Mouse (Mus musculus) heart, embryonic 11.5 days (tissue): ENCODE measurements at regions not wholly inside any gene's neighbourhood (a gene's known extent, or its start where the extent isn't known, plus 50 kb on each side); places are given as distances from the start of the nearest gene placed in this dataset.

ENCODE experiments used
- ATAC-seq: fragments of 200-750 bp; cut with Nextera tagmentation; replicated peaks from 2 replicates; pipeline ENCODE4 v1.8.0; 2017; ENCODE audit warnings: moderate library complexity; ENCODE audit not compliant: insufficient number of reproducible peaks, low FRiP score, low TSS enrichment
- H3K27ac ChIP-seq: fragments of 300-500 bp; sonication (generic); 2 replicates; pipeline ENCODE4 v1.5.1; 2014; ENCODE audit warnings: mild to moderate bottlenecking, low read depth, low read length
- H3K27me3 ChIP-seq: fragments of 300-500 bp; sonication (generic); 2 replicates; pipeline ENCODE4 v1.6.1; 2014; ENCODE audit warnings: mild to moderate bottlenecking, low read length, mixed read lengths; ENCODE audit not compliant: control insufficient read depth, insufficient read depth
- H3K36me3 ChIP-seq: fragments of 300-500 bp; sonication (generic); 2 replicates; pipeline ENCODE4 v1.6.1; 2014; ENCODE audit warnings: mild to moderate bottlenecking, low read length, moderate library complexity, mixed read lengths; ENCODE audit not compliant: control insufficient read depth, insufficient read depth
- H3K4me1 ChIP-seq: fragments of 300-500 bp; sonication (generic); 2 replicates; pipeline ENCODE4 v1.6.1; 2014; ENCODE audit warnings: low read length; ENCODE audit not compliant: control insufficient read depth, insufficient read depth
- H3K4me2 ChIP-seq: fragments of 300-500 bp; sonication (generic); 2 replicates; pipeline ENCODE4 v1.6.1; 2014; ENCODE audit warnings: mild to moderate bottlenecking, moderate library complexity
- H3K4me3 ChIP-seq: fragments of 300-500 bp; sonication (generic); 2 replicates; pipeline ENCODE4 v1.5.1; 2014; ENCODE audit warnings: low read depth, low read length
- H3K9ac ChIP-seq: fragments of 300-500 bp; sonication (generic); 2 replicates; pipeline ENCODE4 v1.6.1; 2014; ENCODE audit warnings: mild to moderate bottlenecking, low read depth, low read length, moderate library complexity
- H3K9me3 ChIP-seq: fragments of 300-500 bp; sonication (generic); replicated peaks from 2 replicates; pipeline ENCODE4 v1.6.1; 2016; ENCODE audit warnings: low read length; ENCODE audit not compliant: control insufficient read depth
- WGBS: fragments of 180-500 bp; shearing (Covaris S2); extraction: QIAGEN DNeasy Blood & Tissue Kit; methylation state at CpG from one replicate; pipeline ENCODE4 v1.1.7; 2014; ENCODE audit not compliant: insufficient replicate concordance; 5-methylcytosine and 5-hydroxymethylcytosine counted together

DNA sequence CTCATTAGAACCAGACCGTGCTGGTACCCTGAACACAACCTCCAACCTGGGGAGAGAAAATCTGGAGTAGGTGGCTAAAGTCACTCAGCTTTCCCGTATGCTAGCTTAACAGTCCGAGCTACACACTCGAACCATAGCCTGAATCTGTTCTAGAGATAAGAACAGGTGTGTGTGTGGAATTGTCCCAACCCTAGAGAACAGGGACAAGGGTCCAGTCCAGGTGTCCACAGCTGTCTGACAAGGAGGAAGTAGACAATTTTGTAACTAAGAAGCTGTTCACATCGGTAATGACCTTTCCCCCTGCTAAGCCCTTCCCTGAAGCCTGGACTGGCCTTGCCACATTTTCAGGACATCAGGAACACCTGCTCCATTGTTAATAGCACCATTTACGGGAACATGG, 71.3 kb downstream of the Ier5 start:
- H3K9ac ChIP-seq = no peak overlapping the region
- peak overlapping the region; percentile 35; the same call in 1 of the 2 replicates for H3K27ac ChIP-seq
- H3K36me3 ChIP-seq = no peaks in the 10 kb centered on the region
- H3K27me3 ChIP-seq = 0 out of 2 replicates have a peak, but pooled peaks cover 4% of the 10 kb centered on the region
- no peak overlapping the region for H3K4me3 ChIP-seq
- WGBS = 70% methylated on average over 6 of the region's 6 CpGs
- H3K9me3 ChIP-seq = no peaks in the 10 kb centered on the region
- H3K4me1 ChIP-seq = peaks cover 30% of the 10 kb centered on the region
- H3K4me2 ChIP-seq = no peak overlapping the region
- ATAC-seq = no peak

DNA sequence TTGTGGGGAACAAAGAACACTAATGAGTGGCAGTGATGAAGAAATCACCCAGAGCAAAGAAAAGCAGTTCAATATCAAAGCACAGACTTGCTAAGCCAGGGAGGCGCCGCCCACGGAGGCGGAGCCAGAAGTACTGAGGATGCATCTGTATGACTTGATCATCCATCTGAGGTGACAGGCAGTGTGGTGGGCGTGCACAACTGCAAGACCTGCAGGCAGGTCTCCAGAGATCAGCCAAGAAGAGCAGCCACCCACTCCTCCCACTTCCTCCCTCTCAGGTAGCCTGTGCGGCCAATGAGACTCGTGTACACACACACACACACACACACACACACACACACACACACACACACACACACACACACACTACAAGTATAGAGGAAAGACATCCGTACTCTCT, 71.9 kb downstream of the Ier5 start:
- ATAC-seq = peak; percentile 18; the same call in 1 of the 2 replicates
- Histone ChIP-seq H3K4me3 (no peak overlapping the region), H3K9me3 (no peaks in the 10 kb centered on the region), H3K27me3 (0 out of 2 replicates have a peak, but pooled peaks cover 4% of the 10 kb centered on the region), H3K36me3 (no peaks in the 10 kb centered on the region), H3K4me1 (peaks cover 30% of the 10 kb centered on the region), H3K27ac (no peak overlapping the region), H3K9ac (no peak overlapping the region), H3K4me2 (no peak overlapping the region)
- 45% methylated on average over 8 of the region's 8 CpGs for WGBS

DNA sequence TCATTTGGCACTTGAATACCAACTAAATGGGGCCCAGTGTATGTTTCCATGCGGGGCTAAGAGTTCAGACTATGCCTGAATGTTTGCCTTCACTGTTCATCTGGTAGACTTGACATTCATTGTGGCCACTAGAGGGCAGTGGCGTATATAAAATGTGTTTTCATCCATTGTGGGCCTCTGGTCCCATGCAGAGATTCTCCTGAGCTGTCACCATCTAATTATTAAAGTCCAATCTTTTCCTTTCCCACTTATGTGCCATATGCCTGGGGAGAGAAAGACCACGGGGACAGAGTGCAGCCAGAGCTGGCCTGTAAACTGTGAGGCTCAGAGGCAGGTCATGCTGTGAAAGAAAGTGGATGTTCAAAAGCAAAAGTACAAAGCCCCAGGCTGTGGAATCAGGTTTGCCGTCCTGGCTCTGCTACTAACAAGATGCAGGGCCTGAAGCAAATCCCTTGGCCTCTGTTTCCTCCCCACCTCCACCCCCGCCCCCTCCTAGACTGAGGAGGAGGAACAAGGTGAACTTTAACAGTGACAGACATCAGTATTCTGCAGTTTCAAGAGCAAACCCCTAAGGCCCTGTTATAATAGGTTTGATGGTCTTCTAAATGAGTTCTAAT, 73.5 kb downstream of the Ier5 start:
- no peak for ATAC-seq
- no peak overlapping the region for H3K9ac ChIP-seq
- H3K4me1 ChIP-seq = peaks cover 23% of the 10 kb centered on the region
- no peak overlapping the region for H3K4me2 ChIP-seq
- no peaks in the 10 kb centered on the region for H3K9me3 ChIP-seq
- WGBS = 11% methylated on average over 5 of the region's 5 CpGs
- no peak overlapping the region for H3K4me3 ChIP-seq
- H3K27me3 ChIP-seq = 0 out of 2 replicates have a peak, but pooled peaks cover 4% of the 10 kb centered on the region
- no peak overlapping the region for H3K27ac ChIP-seq
- no peaks in the 10 kb centered on the region for H3K36me3 ChIP-seq

DNA sequence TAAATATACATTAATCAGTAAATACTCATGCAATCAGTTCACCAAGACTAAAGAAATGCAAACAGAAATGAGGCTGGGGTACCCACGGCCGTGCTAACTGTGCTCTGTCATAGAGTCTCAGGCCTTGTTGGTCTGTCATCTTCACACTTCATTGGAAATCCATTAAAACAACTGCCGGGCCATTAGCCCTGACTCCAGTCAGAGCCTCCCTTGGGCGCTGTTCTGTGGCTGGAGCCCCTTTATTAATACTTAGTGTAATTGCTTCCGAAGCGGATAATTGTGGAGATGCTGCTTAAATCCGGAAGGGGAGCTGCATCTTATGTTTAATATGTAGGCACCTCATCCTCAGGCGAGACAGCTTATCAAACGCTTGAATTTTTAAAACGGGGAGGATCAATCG, 76.1 kb downstream of the Ier5 start:
- H3K4me2 ChIP-seq = no peak overlapping the region
- 0 out of 2 replicates have a peak, but pooled peaks cover 4% of the 10 kb centered on the region for H3K27me3 ChIP-seq
- no peak overlapping the region for H3K27ac ChIP-seq
- 79% methylated on average over 11 of the region's 11 CpGs for WGBS
- no peaks in the 10 kb centered on the region for H3K36me3 ChIP-seq
- H3K9me3 ChIP-seq = no peaks in the 10 kb centered on the region
- H3K4me3 ChIP-seq = no peak overlapping the region
- H3K9ac ChIP-seq = no peak overlapping the region
- ATAC-seq = no peak
- H3K4me1 ChIP-seq = peaks cover 6% of the 10 kb centered on the region; the same call in 1 of the 2 replicates

DNA sequence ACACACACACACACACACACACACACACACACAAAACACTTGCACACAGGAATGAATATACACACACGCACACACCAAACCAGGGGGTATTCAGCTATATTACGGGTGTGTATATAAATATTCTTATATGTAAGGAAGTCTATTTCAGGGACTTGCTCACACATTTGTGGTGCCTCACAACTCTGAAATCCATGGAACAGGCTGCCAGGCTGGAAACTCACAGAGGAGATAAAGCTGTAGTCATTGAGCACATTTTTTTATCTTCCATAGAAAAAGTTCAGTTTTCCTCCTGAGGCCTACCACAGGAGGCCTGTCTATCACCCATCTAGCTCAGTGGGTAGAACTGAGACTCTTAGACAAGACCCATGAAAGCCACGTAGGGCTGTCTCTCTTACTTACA, 83.8 kb downstream of the Ier5 start:
- Histone ChIP-seq H3K4me3 (no peak overlapping the region), H3K27me3 (no peaks in the 10 kb centered on the region), H3K4me1 (peaks cover 9% of the 10 kb centered on the region; the same call in 1 of the 2 replicates), H3K4me2 (no peak overlapping the region), H3K27ac (no peak overlapping the region), H3K9ac (no peak overlapping the region), H3K36me3 (no peaks in the 10 kb centered on the region), H3K9me3 (no peaks in the 10 kb centered on the region)
- ATAC-seq = no peak
- WGBS = 90% methylated on average over 3 of the region's 3 CpGs

DNA sequence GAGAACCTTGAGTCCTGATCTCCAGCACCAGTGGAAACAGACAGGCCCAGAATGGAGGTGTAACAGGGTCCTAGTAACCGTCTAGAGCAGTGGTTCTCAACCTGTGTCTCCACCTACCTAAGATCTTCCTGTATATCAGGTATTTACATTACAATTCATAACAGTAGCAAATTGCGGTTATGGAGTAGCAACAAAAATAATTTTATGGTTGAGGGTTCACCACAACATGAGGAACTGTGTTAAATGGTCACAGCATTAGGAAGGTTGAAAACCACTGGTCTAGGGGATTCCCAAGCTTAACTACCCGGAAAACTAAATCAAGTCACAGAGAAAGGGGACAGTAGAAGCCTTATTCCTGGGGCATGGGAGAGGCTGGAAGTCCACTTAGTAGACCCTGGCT, 84.5 kb downstream of the Ier5 start:
- no peaks in the 10 kb centered on the region for H3K9me3 ChIP-seq
- H3K9ac ChIP-seq = no peak overlapping the region
- peaks cover 9% of the 10 kb centered on the region; the same call in 1 of the 2 replicates for H3K4me1 ChIP-seq
- H3K27me3 ChIP-seq = no peaks in the 10 kb centered on the region
- WGBS = 88% methylated on average over 3 of the region's 3 CpGs
- H3K36me3 ChIP-seq = no peaks in the 10 kb centered on the region
- H3K4me2 ChIP-seq = no peak overlapping the region
- ATAC-seq = no peak
- H3K27ac ChIP-seq = no peak overlapping the region
- no peak overlapping the region for H3K4me3 ChIP-seq

DNA sequence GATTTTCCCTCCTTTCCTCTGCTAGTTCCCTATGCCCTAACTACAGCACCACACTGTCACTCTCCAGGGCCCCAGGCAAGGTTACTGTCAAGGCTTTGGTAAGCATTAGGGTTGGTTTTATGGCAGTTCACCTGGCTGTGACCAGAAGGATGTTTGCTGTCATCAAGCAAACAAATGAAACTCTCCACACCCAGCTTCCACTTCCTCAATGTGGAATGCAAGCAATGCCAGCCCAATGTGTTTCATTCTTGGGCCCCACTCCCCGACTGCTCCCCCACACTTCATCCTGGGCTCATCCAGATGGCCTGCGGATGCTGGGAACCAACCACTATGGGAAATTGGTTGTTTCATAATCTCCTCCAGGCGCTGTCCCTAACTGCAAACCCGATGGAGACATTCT, 85.7 kb downstream of the Ier5 start:
- no peaks in the 10 kb centered on the region for H3K36me3 ChIP-seq
- H3K4me2 ChIP-seq = no peak overlapping the region
- no peak overlapping the region for H3K4me3 ChIP-seq
- WGBS = 61% methylated on average over 4 of the region's 4 CpGs
- no peaks in the 10 kb centered on the region for H3K27me3 ChIP-seq
- H3K4me1 ChIP-seq = peaks cover 9% of the 10 kb centered on the region; the same call in 1 of the 2 replicates
- ATAC-seq = no peak
- no peak overlapping the region for H3K9ac ChIP-seq
- H3K27ac ChIP-seq = no peak overlapping the region
- H3K9me3 ChIP-seq = no peaks in the 10 kb centered on the region

DNA sequence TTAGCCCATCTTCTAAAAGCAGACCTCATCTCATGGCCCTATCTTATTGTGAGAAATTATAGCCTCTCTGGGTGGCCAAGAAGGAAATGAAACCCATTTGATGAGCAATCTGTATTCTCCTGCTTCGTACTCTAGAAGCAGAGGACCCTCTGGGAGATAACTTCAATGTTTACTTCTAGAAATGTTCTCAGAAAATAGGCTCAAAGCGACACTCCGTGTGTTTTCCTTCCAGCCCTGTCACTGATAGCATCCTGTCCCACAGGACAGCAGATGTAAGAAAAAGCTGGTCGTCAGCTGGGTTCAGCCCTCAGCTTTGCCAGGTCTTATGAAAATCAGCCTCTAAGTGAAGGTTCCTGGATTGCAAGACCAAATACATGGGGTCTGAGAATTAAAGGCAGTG, 86.1 kb downstream of the Ier5 start:
- no peaks in the 10 kb centered on the region for H3K36me3 ChIP-seq
- no peak overlapping the region for H3K27ac ChIP-seq
- no peak overlapping the region for H3K4me2 ChIP-seq
- H3K9me3 ChIP-seq = no peaks in the 10 kb centered on the region
- 42% methylated on average over 4 of the region's 4 CpGs for WGBS
- no peak for ATAC-seq
- peaks cover 9% of the 10 kb centered on the region; the same call in 1 of the 2 replicates for H3K4me1 ChIP-seq
- H3K27me3 ChIP-seq = no peaks in the 10 kb centered on the region
- H3K9ac ChIP-seq = no peak overlapping the region
- no peak overlapping the region for H3K4me3 ChIP-seq
